Mouse (Mus musculus) midbrain, embryonic 11.5 days (tissue): Measurements from ENCODE around the gene 4933402J07Rik. TPM values are rescaled to one million over a fixed set of nuclear protein-coding genes. Genes with fewer than 3 reads are reported as not detected.

ENCODE experiments used
- ATAC-seq: fragments of 200-750 bp; cut with Nextera tagmentation; 2 replicates; pipeline ENCODE4 v1.8.0; 2017; ENCODE audit warnings: moderate TSS enrichment, moderate library complexity; ENCODE audit not compliant: low FRiP score
- DNase-seq: peaks from one replicate; pipeline ENCODE4 v3.0.0; 2015; ENCODE audit warnings: low spot score; ENCODE audit errors: missing footprints
- H3K27ac ChIP-seq: fragments of 300-500 bp; sonication (generic); 2 replicates; pipeline ENCODE4 v1.5.1; 2014; ENCODE audit warnings: low read depth, low read length
- H3K27me3 ChIP-seq: fragments of 300-500 bp; sonication (generic); 2 replicates; pipeline ENCODE4 v1.6.1; 2014; ENCODE audit warnings: mild to moderate bottlenecking, low read length, moderate library complexity, mixed read lengths; ENCODE audit not compliant: control insufficient read depth, insufficient read depth
- H3K36me3 ChIP-seq: fragments of 300-500 bp; sonication (generic); 2 replicates; pipeline ENCODE4 v1.6.1; 2014; ENCODE audit warnings: mild to moderate bottlenecking, low read length, moderate library complexity, mixed read lengths; ENCODE audit not compliant: control insufficient read depth, insufficient read depth
- H3K4me1 ChIP-seq: fragments of 300-500 bp; sonication (generic); 2 replicates; pipeline ENCODE4 v1.6.1; 2014; ENCODE audit warnings: low read length; ENCODE audit not compliant: control insufficient read depth, insufficient read depth
- H3K4me2 ChIP-seq: fragments of 300-500 bp; sonication (generic); 2 replicates; pipeline ENCODE4 v1.6.1; 2014; ENCODE audit warnings: mild to moderate bottlenecking, moderate library complexity
- H3K4me3 ChIP-seq: fragments of 300-500 bp; sonication (generic); 2 replicates; pipeline ENCODE4 v1.5.1; 2014; ENCODE audit warnings: low read depth, low read length
- H3K9ac ChIP-seq: fragments of 300-500 bp; sonication (generic); 2 replicates; pipeline ENCODE4 v1.6.1; 2014; ENCODE audit warnings: low read length
- H3K9me3 ChIP-seq: fragments of 300-500 bp; sonication (generic); 2 replicates; pipeline ENCODE4 v1.6.1; 2016; ENCODE audit warnings: low read length; ENCODE audit not compliant: control insufficient read depth
- WGBS: fragments of 180-500 bp; shearing (Covaris S2); extraction: QIAGEN DNeasy Blood & Tissue Kit; methylation state at CpG from one replicate; pipeline ENCODE4 v1.1.7; 2014; 5-methylcytosine and 5-hydroxymethylcytosine counted together
- polyA plus RNA-seq: library from polyadenylated mRNA; unstranded; fragments of >200 nt; fragmentation: Nextera tagmentation; extraction: Ambion mirVana; gene quantifications from 2 replicates; pipeline ENCODE4 v1.2.1, GENCODE M21; 2014

The 4933402J07Rik gene
- polyA plus RNA-seq, 1 experiment from 2014 or later = not detected

GRCm38 (mm10) chr8:87609651-87610192 lies 46.1 kb downstream of the 4933402J07Rik start:
- ATAC-seq (no peak), DNase-seq (no peak)
- Histone ChIP-seq H3K4me3 (no peak overlapping the region), H3K9ac (no peak overlapping the region), H3K4me1 (no peaks in the 10 kb centered on the region), H3K9me3 (no peaks in the 10 kb centered on the region), H3K36me3 (no peaks in the 10 kb centered on the region), H3K27ac (no peak overlapping the region), H3K4me2 (no peak overlapping the region), H3K27me3 (no peaks in the 10 kb centered on the region)
- WGBS = 89% methylated on average over 4 of the region's 4 CpGs

- H3K4me1 ChIP-seq = no peaks in the 10 kb centered on the region; the same call in 1 of the 2 replicates
- 91% methylated on average over 1 of the region's 1 CpGs for WGBS
- H3K27me3 ChIP-seq = no peaks in the 10 kb centered on the region
- DNase-seq (no peak), ATAC-seq (no peak)
- H3K4me3 ChIP-seq = no peak overlapping the region
- no peak overlapping the region for H3K9ac ChIP-seq
- H3K9me3 ChIP-seq = no peaks in the 10 kb centered on the region
- H3K4me2 ChIP-seq = no peak overlapping the region
- no peak overlapping the region for H3K27ac ChIP-seq
- no peaks in the 10 kb centered on the region for H3K36me3 ChIP-seq
Observed at GRCm38 (mm10) chr8:87613701-87614100, 50.0 kb downstream of the 4933402J07Rik start.

GRCm38 (mm10) chr8:87619118-87619517 lies 55.5 kb downstream of the 4933402J07Rik start:
- Histone ChIP-seq H3K4me1 (no peaks in the 10 kb centered on the region; the same call in 1 of the 2 replicates), H3K4me3 (no peak overlapping the region), H3K9me3 (no peaks in the 10 kb centered on the region), H3K27me3 (no peaks in the 10 kb centered on the region), H3K36me3 (no peaks in the 10 kb centered on the region), H3K27ac (no peak overlapping the region), H3K9ac (no peak overlapping the region), H3K4me2 (no peak overlapping the region)
- DNase-seq (no peak), ATAC-seq (no peak)
- WGBS = 72% methylated on average over 7 of the region's 7 CpGs

GRCm38 (mm10) chr8:87619529-87619928 lies 55.9 kb downstream of the 4933402J07Rik start:
- H3K36me3 ChIP-seq = no peaks in the 10 kb centered on the region
- no peak for ATAC-seq

GRCm38 (mm10) chr8:87620225-87620624 lies 56.6 kb downstream of the 4933402J07Rik start:
- 69% methylated on average over 6 of the region's 6 CpGs for WGBS
- Histone ChIP-seq H3K36me3 (no peaks in the 10 kb centered on the region), H3K4me3 (no peak overlapping the region), H3K27ac (no peak overlapping the region), H3K27me3 (no peaks in the 10 kb centered on the region), H3K4me2 (no peak overlapping the region), H3K4me1 (no peaks in the 10 kb centered on the region; the same call in 1 of the 2 replicates), H3K9me3 (no peaks in the 10 kb centered on the region), H3K9ac (no peak overlapping the region)
- DNase-seq (no peak), ATAC-seq (no peak)

More at GRCm38 (mm10) chr8:87619529-87619928, 55.9 kb downstream of the 4933402J07Rik start:
- no peak overlapping the region for H3K9ac ChIP-seq
- 73% methylated on average over 2 of the region's 2 CpGs for WGBS
- no peaks in the 10 kb centered on the region for H3K27me3 ChIP-seq
- H3K4me1 ChIP-seq = no peaks in the 10 kb centered on the region; the same call in 1 of the 2 replicates
- DNase-seq = no peak
- no peaks in the 10 kb centered on the region for H3K9me3 ChIP-seq
- no peak overlapping the region for H3K4me3 ChIP-seq
- H3K4me2 ChIP-seq = no peak overlapping the region
- no peak overlapping the region for H3K27ac ChIP-seq

- H3K4me3 ChIP-seq = no peak overlapping the region
- no peaks in the 10 kb centered on the region for H3K9me3 ChIP-seq
- no peak overlapping the region for H3K9ac ChIP-seq
- no peak overlapping the region for H3K4me2 ChIP-seq
- WGBS = 91% methylated on average over 12 of the region's 12 CpGs
- no peak overlapping the region for H3K27ac ChIP-seq
- no peaks in the 10 kb centered on the region for H3K36me3 ChIP-seq
- no peaks in the 10 kb centered on the region for H3K4me1 ChIP-seq
- H3K27me3 ChIP-seq = no peaks in the 10 kb centered on the region
- ATAC-seq (no peak), DNase-seq (no peak)
Observed at GRCm38 (mm10) chr8:87621181-87621580, 57.5 kb downstream of the 4933402J07Rik start.

- no peak for DNase-seq
- H3K4me3 ChIP-seq = no peak overlapping the region
- no peak overlapping the region for H3K4me2 ChIP-seq
- no peaks in the 10 kb centered on the region for H3K9me3 ChIP-seq
- no peaks in the 10 kb centered on the region for H3K27me3 ChIP-seq
- no peaks in the 10 kb centered on the region for H3K4me1 ChIP-seq
- no peaks in the 10 kb centered on the region for H3K36me3 ChIP-seq
- H3K9ac ChIP-seq = no peak overlapping the region
- ATAC-seq = no peak
- WGBS = 41% methylated on average over 6 of the region's 6 CpGs
- no peak overlapping the region for H3K27ac ChIP-seq
Observed at GRCm38 (mm10) chr8:87629656-87630055, 66.0 kb downstream of the 4933402J07Rik start.

- H3K27ac ChIP-seq = no peak overlapping the region
- no peak overlapping the region for H3K4me2 ChIP-seq
- H3K4me1 ChIP-seq = no peaks in the 10 kb centered on the region
- ATAC-seq (no peak), DNase-seq (no peak)
- H3K9ac ChIP-seq = no peak overlapping the region
- no peaks in the 10 kb centered on the region for H3K9me3 ChIP-seq
- H3K4me3 ChIP-seq = no peak overlapping the region
- no peaks in the 10 kb centered on the region for H3K27me3 ChIP-seq
- H3K36me3 ChIP-seq = no peaks in the 10 kb centered on the region
- 83% methylated on average over 7 of the region's 7 CpGs for WGBS
Observed at GRCm38 (mm10) chr8:87631776-87632175, 68.1 kb downstream of the 4933402J07Rik start.

GRCm38 (mm10) chr8:87636226-87636742 lies 72.6 kb downstream of the 4933402J07Rik start:
- no peaks in the 10 kb centered on the region for H3K9me3 ChIP-seq
- WGBS = 86% methylated on average over 11 of the region's 11 CpGs
- no peak overlapping the region for H3K27ac ChIP-seq
- H3K4me2 ChIP-seq = no peak overlapping the region
- no peak overlapping the region for H3K9ac ChIP-seq
- H3K4me1 ChIP-seq = no peaks in the 10 kb centered on the region
- no peaks in the 10 kb centered on the region for H3K27me3 ChIP-seq
- DNase-seq (no peak), ATAC-seq (no peak)
- H3K4me3 ChIP-seq = no peak overlapping the region
- no peaks in the 10 kb centered on the region for H3K36me3 ChIP-seq
